Comparison of ENCODE assay signal across 9 mouse cellular contexts in the genomic region with DNA sequence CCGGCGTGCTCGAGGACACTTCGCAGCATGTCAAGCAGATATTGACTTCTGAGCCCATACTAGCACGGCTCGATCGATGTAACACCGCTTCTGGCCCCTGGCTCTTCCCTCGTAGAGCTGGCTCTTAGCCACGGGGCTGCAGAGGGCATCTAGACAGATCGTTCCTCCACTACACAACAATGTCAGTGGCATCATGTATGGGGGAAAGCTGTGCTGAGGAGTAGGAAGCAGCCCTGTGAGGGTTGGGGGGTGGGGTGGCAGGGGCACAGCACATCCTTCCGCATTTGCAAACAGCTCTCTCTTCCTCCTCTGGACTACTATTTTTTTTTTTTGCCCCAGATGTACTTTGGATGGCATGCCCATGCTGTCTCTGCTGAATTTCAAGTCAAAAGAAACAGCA.
DNase-seq lines count a peak whose midpoint lies in the region; ATAC-seq lines count a peak whose summit lies in the region.
"Had no signal": no experiment of that assay in that cellular context is flagged by ENCODE, and none has a peak within 500 bp of the region (broad histone marks: within the 10 kb centered on the region; RNA-seq: fewer than 3 reads in every experiment).

No protein-coding gene starts in this region.

- no peaks in the 10 kb centered on the region for H3K9me3 ChIP-seq in forebrain, embryonic 15.5 days

- no peak overlapping the region for H3K4me2 ChIP-seq in forebrain, embryonic 15.5 days (replicated peaks)

- H3K27me3 ChIP-seq in forebrain, embryonic 15.5 days, result no peaks in the 10 kb centered on the region

- no peak overlapping the region for H3K9ac ChIP-seq in forebrain, embryonic 15.5 days (replicated peaks)

- H3K36me3 ChIP-seq in forebrain, embryonic 15.5 days, result no peaks in the 10 kb centered on the region

- peak; percentile 13 for DNase-seq in kidney, postnatal 14 days
- no peak for DNase-seq in kidney, adult 18-20 months
- DNase-seq in induced T-regulatory cell, adult 2 months (ENCODE audit: low read depth), result peak; percentile 6
- DNase-seq in spleen, postnatal 36 days (ENCODE audit: low spot score in 2 of 2), result peak; percentile 35 to 59
- no peak for DNase-seq in urinary bladder, adult 2 months (ENCODE audit: low spot score)

- peaks cover 9% of the 10 kb centered on the region for H3K4me1 ChIP-seq in forebrain, embryonic 15.5 days

- ATAC-seq in common myeloid progenitor, adult 5-6 weeks (replicated peaks; ENCODE audit: low read depth, poor library complexity, severe bottlenecking), result peak; percentile 85
- ATAC-seq in forebrain, embryonic 15.5 days (replicated peaks), result no peak

- no peak overlapping the region for H3K4me3 ChIP-seq in forebrain, embryonic 15.5 days

- WGBS in forebrain, embryonic 15.5 days, result 67% methylated on average over 12 of the region's 12 CpGs

- no peak overlapping the region for H3K27ac ChIP-seq in forebrain, embryonic 15.5 days (replicated peaks)
- H3K27ac ChIP-seq: kidney, postnatal 0 days; macrophage had no signal

Comparison
In these comparisons a context has a peak if more than half of its experiments do, and no peak if none do; other contexts are left out.
1. DNase-seq: peak in kidney, postnatal 14 days (single experiment), induced T-regulatory cell, adult 2 months (single experiment) and spleen, postnatal 36 days (2 of 2); none in kidney, adult 18-20 months (single experiment) and urinary bladder, adult 2 months (single experiment).